Mouse (Mus musculus) liver, adult 2 months (tissue): ENCODE measurements around the gene B3gnt2. TPM values are rescaled to one million over a fixed set of nuclear protein-coding genes. Genes with fewer than 3 reads are reported as not detected.
A peak's percentile ranks its signal among the peaks of the same experiment; 100 is the strongest.

ENCODE experiments used
- DNase-seq: peaks from one replicate; pipeline ENCODE4 v3.0.0-alpha.2; 2011; ENCODE audit warnings: low read depth, low spot score; ENCODE audit errors: extremely low read depth
- H3K27ac ChIP-seq: fragments of 200-500 bp; replicated peaks from 2 replicates; pipeline ENCODE4 v1.5.1; 2012; ENCODE audit warnings: low read depth, mild to moderate bottlenecking, control low read depth, inconsistent platforms, low read length; ENCODE audit not compliant: insufficient read depth
- H3K27me3 ChIP-seq: fragments of 200-500 bp; 2 replicates; pipeline ENCODE4 v1.6.1; 2012; ENCODE audit warnings: mild to moderate bottlenecking, moderate library complexity, low read length, inconsistent platforms; ENCODE audit not compliant: control insufficient read depth, insufficient read depth
- H3K36me3 ChIP-seq: fragments of 200-500 bp; 2 replicates; pipeline ENCODE4 v1.6.1; 2012; ENCODE audit warnings: low read length, inconsistent platforms; ENCODE audit not compliant: control insufficient read depth, insufficient read depth
- H3K4me1 ChIP-seq: fragments of 200-500 bp; 2 replicates; pipeline ENCODE4 v1.6.1; 2011; ENCODE audit warnings: low read length; ENCODE audit not compliant: control insufficient read depth, insufficient read depth
- H3K4me3 ChIP-seq: fragments of 200-500 bp; 2 replicates; pipeline ENCODE4 v1.5.1; 2011; ENCODE audit warnings: low read depth, mild to moderate bottlenecking, control low read depth, low read length, moderate library complexity; ENCODE audit not compliant: insufficient read depth
- H3K79me2 ChIP-seq: fragments of 200-500 bp; 2 replicates; pipeline ENCODE4 v1.6.1; 2012; ENCODE audit warnings: inconsistent platforms, mild to moderate bottlenecking, low read length, moderate library complexity; ENCODE audit not compliant: control insufficient read depth, insufficient read depth
- H3K9ac ChIP-seq: fragments of 200-500 bp; 2 replicates; pipeline ENCODE4 v1.6.1; 2012; ENCODE audit warnings: low read depth, mild to moderate bottlenecking, control low read depth, inconsistent platforms, low read length
- CTCF ChIP-seq: fragments of 200-500 bp; IDR thresholded peaks from 2 replicates; pipeline ENCODE4 v1.5.1; 2011; ENCODE audit warnings: low read depth, low read length, control low read depth
- POLR2A ChIP-seq: fragments of 200-500 bp; IDR thresholded peaks from 2 replicates; pipeline ENCODE4 v1.6.1; 2011; ENCODE audit warnings: low read length, control low read depth; ENCODE audit not compliant: insufficient read depth; ENCODE audit errors: extremely low read depth
- WGBS: fragments of 180-500 bp; shearing (Covaris S2); methylation state at CpG from one replicate; pipeline ENCODE4 v1.1.7; 2018; 5-methylcytosine and 5-hydroxymethylcytosine counted together
- polyA plus RNA-seq: library from polyadenylated mRNA; depleted of rRNA; stranded (reverse); fragments of >200 nt; gene quantifications from 2 replicates; pipeline ENCODE4 v1.2.3, GENCODE M21; 2012
- total RNA-seq: library from RNA; depleted of rRNA; stranded (reverse); fragments of >200 nt; gene quantifications from 2 replicates; pipeline ENCODE4 v1.2.3, GENCODE M21; 2014

B3gnt2 gene
- total and polyA plus RNA-seq, 2 experiments = 6.2 to 8.1 TPM

- peak; percentile 79 for DNase-seq
- Histone ChIP-seq H3K9ac (no peak overlapping the region), H3K36me3 (no peaks in the 10 kb centered on the region), H3K27ac (no peak overlapping the region), H3K79me2 (no peaks in the 10 kb centered on the region), H3K27me3 (no peaks in the 10 kb centered on the region), H3K4me3 (no peak overlapping the region), H3K4me1 (no peaks in the 10 kb centered on the region; the same call in 1 of the 2 replicates)
- TF ChIP-seq CTCF (no peak), POLR2A (no peak)
- 72% methylated on average over 14 of the region's 14 CpGs for WGBS
These were observed 34.7 kb downstream of the B3gnt2 start for GRCm38 (mm10) chr11:22826051-22826450.

GRCm38 (mm10) chr11:22825548-22825947, 35.2 kb downstream of the B3gnt2 start:
- 100% methylated on average over 1 of the region's 1 CpGs for WGBS
- no peak overlapping the region for H3K4me3 ChIP-seq
- no peak overlapping the region for H3K9ac ChIP-seq
- H3K4me1 ChIP-seq = no peaks in the 10 kb centered on the region; the same call in 1 of the 2 replicates
- H3K79me2 ChIP-seq = no peaks in the 10 kb centered on the region
- no peak for DNase-seq
- no peaks in the 10 kb centered on the region for H3K36me3 ChIP-seq
- no peak overlapping the region for H3K27ac ChIP-seq
- TF ChIP-seq CTCF (no peak), POLR2A (no peak)
- no peaks in the 10 kb centered on the region for H3K27me3 ChIP-seq

DNA sequence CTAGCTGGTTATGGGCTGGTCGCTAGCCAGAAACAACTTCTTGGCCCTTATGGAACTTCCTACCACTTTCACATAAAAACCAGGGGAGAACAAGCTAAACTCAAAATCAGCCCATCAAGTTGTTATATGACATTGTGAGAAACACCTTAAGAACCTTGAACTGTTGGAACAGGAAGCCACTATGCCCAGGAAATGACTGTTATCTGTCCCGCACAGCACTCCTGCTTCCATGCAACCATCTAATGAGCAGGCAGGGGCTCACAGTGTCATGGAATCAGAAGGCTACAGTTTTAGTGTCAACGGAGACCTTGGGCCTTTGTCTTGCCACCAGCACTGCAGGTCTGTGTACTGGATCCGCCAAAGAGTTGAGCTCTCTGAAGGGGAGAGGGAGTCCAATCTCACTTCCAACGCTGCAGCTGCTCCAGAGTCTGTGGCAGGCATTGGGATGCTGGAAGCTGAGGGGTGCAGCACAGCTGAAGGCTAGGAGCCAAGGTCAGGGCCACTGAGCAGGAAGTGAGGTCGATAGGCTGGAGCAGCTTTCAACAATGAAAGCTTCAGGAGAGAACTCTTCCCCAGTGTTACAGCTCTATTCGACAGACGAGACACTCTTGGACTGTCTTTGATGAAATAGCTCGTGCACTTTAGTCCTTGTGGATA, 36.6 kb downstream of the B3gnt2 start:
- WGBS = 61% methylated on average over 9 of the region's 9 CpGs
- Histone ChIP-seq H3K4me1 (no peaks in the 10 kb centered on the region; the same call in 1 of the 2 replicates), H3K79me2 (no peaks in the 10 kb centered on the region), H3K27me3 (no peaks in the 10 kb centered on the region), H3K27ac (no peak overlapping the region), H3K36me3 (no peaks in the 10 kb centered on the region), H3K4me3 (no peak overlapping the region), H3K9ac (no peak overlapping the region)
- TF ChIP-seq CTCF (no peak), POLR2A (no peak)
- no peak for DNase-seq

DNA sequence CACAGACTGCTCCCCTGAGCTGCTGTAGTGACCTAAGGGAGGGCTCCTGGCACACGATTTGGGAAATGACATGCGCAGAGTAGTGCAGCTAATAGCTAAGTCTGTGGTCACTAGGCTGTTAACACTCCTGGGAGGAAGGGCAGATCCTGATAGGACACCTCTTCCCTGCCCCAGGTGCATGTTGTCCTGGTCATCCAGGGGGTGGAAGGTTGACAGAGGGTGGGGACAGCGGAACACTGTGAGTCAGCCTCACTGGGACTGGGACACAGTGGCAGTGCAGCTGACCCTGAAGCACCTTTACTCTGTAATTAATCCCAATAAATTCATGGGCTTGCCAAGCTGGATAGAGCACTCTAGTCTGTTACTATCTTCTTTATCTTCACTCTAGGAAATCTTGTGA, 39.5 kb downstream of the B3gnt2 start:
- Histone ChIP-seq H3K4me3 (no peak overlapping the region), H3K9ac (no peak overlapping the region), H3K36me3 (no peaks in the 10 kb centered on the region), H3K27ac (no peak overlapping the region), H3K4me1 (no peaks in the 10 kb centered on the region; the same call in 1 of the 2 replicates), H3K79me2 (no peaks in the 10 kb centered on the region), H3K27me3 (no peaks in the 10 kb centered on the region)
- 77% methylated on average over 3 of the region's 3 CpGs for WGBS
- no peak for DNase-seq
- TF ChIP-seq CTCF = no peak
- TF ChIP-seq POLR2A = no peak

- Histone ChIP-seq H3K4me3 (no peak overlapping the region), H3K9ac (no peak overlapping the region), H3K36me3 (no peaks in the 10 kb centered on the region), H3K4me1 (peaks cover 6% of the 10 kb centered on the region; the same call in 1 of the 2 replicates), H3K79me2 (no peaks in the 10 kb centered on the region), H3K27ac (no peak overlapping the region), H3K27me3 (no peaks in the 10 kb centered on the region)
- DNase-seq = no peak
- WGBS = 74% methylated on average over 5 of the region's 5 CpGs
- TF ChIP-seq CTCF (no peak), POLR2A (no peak)
These were observed 42.4 kb downstream of the B3gnt2 start for GRCm38 (mm10) chr11:22818371-22818770.

DNA sequence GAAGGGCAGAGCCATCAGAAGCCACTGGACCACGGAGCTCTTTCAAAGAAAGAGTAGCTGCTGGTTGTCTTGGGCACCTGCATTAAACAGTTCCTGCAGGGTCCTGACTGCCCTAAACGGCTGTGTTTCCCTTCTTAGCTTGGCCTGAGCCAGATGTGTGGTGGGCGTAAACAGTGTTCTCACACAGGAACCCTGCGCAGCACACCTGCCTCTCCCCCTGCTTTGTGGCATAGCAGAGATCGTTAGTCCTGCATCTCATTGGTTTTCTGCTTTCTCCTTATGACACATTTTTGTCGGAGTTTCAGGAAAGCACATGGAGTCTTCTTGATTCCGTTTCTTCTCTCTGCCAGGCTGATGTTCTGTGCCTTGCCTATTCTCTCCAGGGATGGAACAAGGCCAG, 44.9 kb downstream of the B3gnt2 start:
- Histone ChIP-seq H3K9ac (no peak overlapping the region), H3K36me3 (no peaks in the 10 kb centered on the region), H3K27me3 (no peaks in the 10 kb centered on the region), H3K4me3 (no peak overlapping the region), H3K79me2 (no peaks in the 10 kb centered on the region), H3K27ac (no peak overlapping the region), H3K4me1 (peaks cover 6% of the 10 kb centered on the region; the same call in 1 of the 2 replicates)
- no peak for DNase-seq
- 93% methylated on average over 7 of the region's 7 CpGs for WGBS
- no peak for TF ChIP-seq CTCF
- TF ChIP-seq POLR2A = no peak
